Mouse (Mus musculus): ENCODE measurements around the gene Hmgcs1.

Hmgcs1 gene

DNA sequence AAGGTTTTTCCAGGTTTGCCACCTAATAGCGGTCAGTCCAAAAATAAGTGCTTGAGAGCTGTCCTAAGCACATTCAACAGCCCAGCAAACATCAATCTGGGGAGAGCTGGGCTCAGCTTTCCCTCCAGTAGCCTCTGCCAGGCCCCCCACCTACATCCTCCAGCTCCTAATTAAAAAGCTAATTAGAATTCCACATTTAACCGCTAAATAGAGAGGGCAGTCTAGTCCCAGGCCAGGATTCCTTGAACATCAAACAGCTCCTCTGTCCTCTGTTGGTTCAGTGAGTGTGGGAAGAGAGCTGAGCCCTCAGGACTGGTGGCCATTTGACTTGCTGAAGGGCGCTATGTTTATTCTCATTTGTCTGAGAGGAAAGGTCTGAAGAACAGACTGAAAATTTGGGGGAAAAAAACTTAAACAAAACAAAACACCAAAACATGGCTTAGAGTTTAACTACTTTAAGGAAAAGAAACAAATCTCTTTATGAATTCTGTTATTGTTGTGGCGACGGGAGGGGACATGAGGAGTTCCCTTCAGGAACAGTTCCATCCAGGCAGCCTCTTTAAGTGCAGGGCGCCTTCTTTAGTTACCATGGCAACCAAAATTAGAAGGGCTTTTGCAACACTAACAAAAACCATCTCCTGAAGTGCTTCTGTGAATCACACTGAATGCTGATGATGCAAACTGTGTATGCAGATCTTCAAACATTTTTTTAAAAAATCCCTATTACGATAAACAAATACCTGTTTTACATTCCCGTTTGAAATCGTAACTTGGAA, 63.9 kb downstream of the Hmgcs1 start:
- DNase-seq (ENCODE audit: low spot score in 2 of 2), result no peak

DNA sequence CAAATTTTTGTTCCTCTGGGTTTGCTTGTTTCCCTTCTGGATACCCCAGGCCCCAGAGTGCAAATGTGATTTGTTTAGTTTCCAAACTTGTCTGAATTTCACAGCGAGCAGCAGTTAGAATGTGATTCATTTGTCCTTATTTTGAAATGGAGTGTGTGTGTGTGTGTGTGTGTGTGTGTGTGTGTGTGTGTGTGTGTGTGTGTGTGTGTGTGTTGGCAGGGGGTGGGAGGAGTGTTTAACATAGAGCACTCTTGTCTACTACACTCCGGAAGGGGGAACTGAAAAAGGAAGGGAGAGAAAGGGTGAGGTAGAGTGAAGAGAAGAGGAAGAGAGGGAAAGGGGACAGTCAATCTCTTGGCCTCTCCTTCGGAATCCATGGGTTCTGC, 64.4 kb downstream of the Hmgcs1 start:
- no peak for DNase-seq (ENCODE audit: low spot score in 2 of 2)

DNA sequence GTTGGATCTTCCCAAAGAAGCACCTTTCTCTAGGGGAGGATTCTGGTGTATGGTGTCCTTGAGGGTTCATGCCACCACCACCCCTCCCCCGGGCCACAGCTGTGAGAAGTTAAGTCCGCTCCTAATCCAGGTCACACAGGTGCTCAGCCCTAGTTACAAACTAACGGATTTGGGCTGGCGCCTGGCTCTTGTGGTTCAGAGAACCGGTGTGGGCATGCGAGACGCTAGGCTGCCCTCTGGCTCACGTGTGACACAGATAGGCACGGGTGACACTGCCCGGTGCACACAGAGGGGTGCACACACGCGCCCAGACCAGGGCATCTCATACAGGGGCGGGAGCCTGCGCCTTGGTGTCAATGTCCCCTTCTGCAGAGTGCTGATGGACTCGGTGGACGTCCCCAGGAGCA, 65.0 kb downstream of the Hmgcs1 start:
- peak; percentile 3 to 5 for DNase-seq (ENCODE audit: low spot score in 2 of 2)

DNA sequence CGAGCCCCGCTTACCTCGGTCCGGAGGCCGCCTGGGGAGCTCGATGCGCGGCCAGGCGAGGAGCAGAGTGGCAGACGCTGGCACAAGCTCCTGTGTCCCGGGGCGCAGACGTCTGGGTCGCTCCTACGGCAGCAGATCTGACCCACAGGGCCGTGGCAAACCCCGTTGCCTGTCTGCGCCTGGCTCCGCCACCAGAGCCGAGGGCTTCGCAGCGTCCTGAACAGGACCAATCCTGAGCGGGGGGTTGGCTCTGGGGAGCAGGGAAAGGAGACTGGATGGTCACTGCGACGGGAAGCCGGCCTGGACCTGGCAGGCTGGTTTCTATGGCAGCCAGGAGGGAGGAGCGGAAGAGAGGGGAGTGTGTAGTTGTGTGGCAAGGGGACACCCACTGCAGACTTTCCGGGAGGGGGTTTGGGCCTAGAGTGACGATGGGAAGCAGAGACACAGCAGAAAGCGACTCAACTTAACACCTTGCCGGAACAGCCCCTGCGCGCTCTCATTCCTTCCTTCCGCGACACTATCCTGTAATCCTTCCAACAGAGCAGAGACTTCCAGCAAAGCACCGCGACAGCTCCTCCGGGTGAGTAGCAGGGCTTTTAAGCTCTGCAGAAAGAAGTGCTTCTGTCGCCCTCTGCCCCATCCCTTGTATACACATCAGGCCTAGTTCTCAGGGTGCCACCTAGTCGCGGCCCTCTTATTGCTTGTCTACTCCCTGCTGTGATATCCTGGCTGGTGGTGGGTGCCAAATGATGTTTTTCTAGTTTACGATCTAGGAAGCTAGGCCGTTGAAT, 65.7 kb downstream of the Hmgcs1 start, which contains the start of gene Nim1k:
TSS of gene Nim1k (minus strand) at position 202 of the 791 bp plus-strand sequence.
- peak; percentile 22 to 28 for DNase-seq (ENCODE audit: low spot score in 2 of 2)

DNA sequence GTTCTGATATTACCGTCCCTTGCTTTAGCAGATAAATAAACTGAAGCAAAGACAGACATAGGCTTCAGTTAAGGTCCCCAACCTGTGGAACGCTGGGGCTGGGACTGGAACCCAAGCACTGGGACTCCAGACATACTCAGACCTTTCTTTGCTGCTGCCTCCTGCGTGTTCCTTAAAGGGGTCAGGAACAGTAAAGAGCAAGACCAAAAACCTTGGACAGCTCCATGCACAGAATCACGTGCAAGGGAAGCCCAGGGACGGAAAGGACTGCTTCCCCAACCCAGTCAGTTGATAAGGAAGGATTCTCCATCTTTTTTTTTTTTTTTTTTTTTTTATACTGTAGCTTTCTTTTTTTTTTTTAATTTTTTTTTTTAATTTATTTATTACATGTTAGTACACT, 66.7 kb downstream of the Hmgcs1 start:
- DNase-seq (ENCODE audit: low spot score in 2 of 2), result no peak

Measured in spleen, postnatal 36 days (tissue).